Mouse (Mus musculus): ENCODE measurements at regions not wholly inside any gene's neighbourhood (a gene's known extent, or its start where the extent isn't known, plus 50 kb on each side); places are given as distances from the start of the nearest gene placed in this dataset.

DNA sequence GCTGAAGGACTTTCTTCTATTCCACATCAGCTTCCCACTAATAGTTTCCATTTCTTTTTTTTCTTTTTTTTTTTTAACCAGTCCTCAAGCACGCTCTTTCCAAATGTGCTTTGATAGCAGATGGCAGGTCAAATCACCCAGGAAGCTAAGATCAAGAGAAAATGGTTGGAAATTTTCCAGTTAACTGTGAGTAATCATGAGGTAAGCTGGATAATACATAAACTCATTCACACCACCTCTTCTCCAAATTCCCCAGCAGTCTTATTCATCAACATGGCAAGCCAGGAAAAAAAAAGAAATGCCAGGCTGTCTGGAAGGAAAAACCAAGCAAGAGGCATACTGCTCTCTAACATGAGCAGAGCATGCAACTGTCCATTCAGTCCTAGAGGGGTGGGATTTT, 79.8 kb upstream of the Mtap start:
- no peaks in the 10 kb centered on the region for H3K27me3 ChIP-seq (replicated peaks; ENCODE audit: control insufficient read depth, insufficient read depth, low read length)
- no peaks in the 10 kb centered on the region for H3K36me3 ChIP-seq (ENCODE audit: control insufficient read depth, insufficient read depth, low read length)
- 65% methylated on average over 1 of the region's 1 CpGs for WGBS
- no peak overlapping the region for H3K27ac ChIP-seq (ENCODE audit: insufficient read depth, low read depth, low read length)
- DNase-seq, result no peak
- H3K4me1 ChIP-seq (ENCODE audit: control insufficient read depth, insufficient read depth, low read length), result no peaks in the 10 kb centered on the region
- TF ChIP-seq POLR2A (IDR thresholded peaks at IDR 0.05; ENCODE audit: low read depth, low read length), result no peak
- TF ChIP-seq CTCF (conservative IDR thresholded peaks at IDR 0.05; ENCODE audit: insufficient read depth, insufficient read length, low read depth, low read length), result no peak
- H3K4me3 ChIP-seq (ENCODE audit: insufficient read depth, low read depth, low read length), result no peak overlapping the region

GRCm38 (mm10) chr4:89055969-89056368, 81.0 kb upstream of the Mtap start:
- 58% methylated on average over 3 of the region's 3 CpGs for WGBS
- TF ChIP-seq CTCF (conservative IDR thresholded peaks at IDR 0.05; ENCODE audit: insufficient read depth, insufficient read length, low read depth, low read length), result no peak
- TF ChIP-seq POLR2A (IDR thresholded peaks at IDR 0.05; ENCODE audit: low read depth, low read length), result no peak

DNA sequence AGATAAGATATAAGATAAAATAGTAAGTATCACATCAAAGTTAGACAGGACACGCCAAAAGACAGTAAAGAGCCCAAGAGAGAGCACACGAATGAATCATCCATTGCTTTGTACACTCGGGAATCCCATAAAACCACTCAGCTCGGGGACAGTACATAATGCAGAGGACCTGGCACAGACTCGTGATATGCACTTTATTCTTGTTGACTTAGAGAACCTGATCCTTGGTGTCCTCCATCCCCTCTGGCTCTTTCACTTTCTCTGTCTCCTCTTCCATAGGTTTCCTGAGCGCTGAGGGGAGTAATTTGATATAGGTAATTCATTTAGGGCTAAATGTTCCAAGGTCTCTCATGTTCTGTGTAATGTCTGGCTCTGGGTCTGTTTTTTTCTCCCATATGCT, 83.3 kb upstream of the Mtap start:
- H3K36me3 ChIP-seq (ENCODE audit: control insufficient read depth, insufficient read depth, low read length), result no peaks in the 10 kb centered on the region
- WGBS, result 43% methylated on average over 6 of the region's 6 CpGs
- no peak for DNase-seq
- H3K4me3 ChIP-seq (ENCODE audit: insufficient read depth, low read depth, low read length), result no peak overlapping the region
- H3K27ac ChIP-seq (ENCODE audit: insufficient read depth, low read depth, low read length), result no peak overlapping the region
- TF ChIP-seq POLR2A (IDR thresholded peaks at IDR 0.05; ENCODE audit: low read depth, low read length) (no peak), CTCF (conservative IDR thresholded peaks at IDR 0.05; ENCODE audit: insufficient read depth, insufficient read length, low read depth, low read length) (no peak)
- no peaks in the 10 kb centered on the region for H3K4me1 ChIP-seq (ENCODE audit: control insufficient read depth, insufficient read depth, low read length)
- no peaks in the 10 kb centered on the region for H3K27me3 ChIP-seq (replicated peaks; ENCODE audit: control insufficient read depth, insufficient read depth, low read length)

More at GRCm38 (mm10) chr4:89055969-89056368, 81.0 kb upstream of the Mtap start:
- Histone ChIP-seq H3K4me1 (ENCODE audit: control insufficient read depth, insufficient read depth, low read length) (no peaks in the 10 kb centered on the region), H3K36me3 (ENCODE audit: control insufficient read depth, insufficient read depth, low read length) (no peaks in the 10 kb centered on the region), H3K4me3 (ENCODE audit: insufficient read depth, low read depth, low read length) (no peak overlapping the region), H3K27me3 (replicated peaks; ENCODE audit: control insufficient read depth, insufficient read depth, low read length) (no peaks in the 10 kb centered on the region), H3K27ac (ENCODE audit: insufficient read depth, low read depth, low read length) (no peak overlapping the region)
- DNase-seq, result no peak

DNA sequence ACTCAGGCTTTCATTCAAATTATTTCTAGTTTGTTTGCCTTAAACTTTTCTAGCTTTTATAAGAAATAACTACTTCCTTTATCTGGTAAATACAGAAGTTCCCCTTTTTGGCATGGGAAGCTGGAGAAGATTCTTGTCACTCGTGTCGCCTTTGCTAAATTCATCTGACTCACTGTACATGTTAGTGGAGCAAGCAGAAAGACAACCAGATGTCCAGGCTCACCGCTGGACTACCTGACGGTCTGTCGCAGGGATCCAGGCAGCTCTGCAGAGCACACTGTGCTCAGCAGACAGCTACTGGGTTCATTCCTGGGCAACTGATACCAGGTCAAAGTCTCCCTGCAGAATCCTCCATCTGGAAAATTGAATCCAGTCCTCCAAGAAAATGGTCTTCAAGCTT, 85.0 kb upstream of the Mtap start:
- 54% methylated on average over 5 of the region's 5 CpGs for WGBS
- no peaks in the 10 kb centered on the region for H3K27me3 ChIP-seq (replicated peaks; ENCODE audit: control insufficient read depth, insufficient read depth, low read length)
- TF ChIP-seq POLR2A (IDR thresholded peaks at IDR 0.05; ENCODE audit: low read depth, low read length) (no peak), CTCF (conservative IDR thresholded peaks at IDR 0.05; ENCODE audit: insufficient read depth, insufficient read length, low read depth, low read length) (no peak)
- no peaks in the 10 kb centered on the region for H3K4me1 ChIP-seq (ENCODE audit: control insufficient read depth, insufficient read depth, low read length)
- no peak overlapping the region for H3K4me3 ChIP-seq (ENCODE audit: insufficient read depth, low read depth, low read length)
- H3K27ac ChIP-seq (ENCODE audit: insufficient read depth, low read depth, low read length), result no peak overlapping the region
- no peaks in the 10 kb centered on the region for H3K36me3 ChIP-seq (ENCODE audit: control insufficient read depth, insufficient read depth, low read length)
- DNase-seq, result no peak

DNA sequence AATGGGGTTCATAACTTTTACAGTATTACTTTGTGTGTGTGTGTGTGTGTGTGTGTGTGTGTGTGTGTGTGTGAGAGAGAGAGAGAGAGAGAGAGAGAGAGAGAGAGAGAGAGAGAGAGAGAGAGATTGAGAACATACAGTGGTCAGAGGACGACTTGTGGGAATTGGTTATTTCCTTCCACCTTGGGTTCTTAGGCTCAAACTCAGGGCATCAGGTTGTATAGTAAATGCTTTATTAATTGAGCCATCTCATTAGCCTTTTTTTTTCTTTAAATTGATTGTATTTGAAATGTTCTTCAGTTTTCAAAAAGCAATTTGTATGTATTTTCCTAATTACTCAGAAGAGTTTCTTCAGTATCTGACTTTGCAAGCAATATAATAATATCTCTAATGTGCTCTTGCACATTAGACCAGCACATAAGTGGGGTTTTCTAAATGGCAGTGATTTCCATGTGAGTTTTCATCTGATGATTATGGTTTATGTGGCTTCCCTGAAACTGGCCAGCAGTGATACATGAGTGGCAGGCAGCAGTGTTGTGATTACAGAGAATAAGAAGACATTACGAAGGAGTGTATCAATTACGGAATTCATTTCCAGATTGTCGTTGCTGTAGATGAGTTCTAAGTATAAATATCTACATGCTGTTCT, 86.2 kb upstream of the Mtap start:
- Histone ChIP-seq H3K4me1 (ENCODE audit: control insufficient read depth, insufficient read depth, low read length) (no peaks in the 10 kb centered on the region), H3K4me3 (ENCODE audit: insufficient read depth, low read depth, low read length) (no peak overlapping the region), H3K36me3 (ENCODE audit: control insufficient read depth, insufficient read depth, low read length) (no peaks in the 10 kb centered on the region), H3K27me3 (replicated peaks; ENCODE audit: control insufficient read depth, insufficient read depth, low read length) (no peaks in the 10 kb centered on the region), H3K27ac (ENCODE audit: insufficient read depth, low read depth, low read length) (no peak overlapping the region)
- 78% methylated on average over 4 of the region's 4 CpGs for WGBS
- DNase-seq, result no peak
- TF ChIP-seq POLR2A (IDR thresholded peaks at IDR 0.05; ENCODE audit: low read depth, low read length), result no peak
- no peak for TF ChIP-seq CTCF (conservative IDR thresholded peaks at IDR 0.05; ENCODE audit: insufficient read depth, insufficient read length, low read depth, low read length)

DNA sequence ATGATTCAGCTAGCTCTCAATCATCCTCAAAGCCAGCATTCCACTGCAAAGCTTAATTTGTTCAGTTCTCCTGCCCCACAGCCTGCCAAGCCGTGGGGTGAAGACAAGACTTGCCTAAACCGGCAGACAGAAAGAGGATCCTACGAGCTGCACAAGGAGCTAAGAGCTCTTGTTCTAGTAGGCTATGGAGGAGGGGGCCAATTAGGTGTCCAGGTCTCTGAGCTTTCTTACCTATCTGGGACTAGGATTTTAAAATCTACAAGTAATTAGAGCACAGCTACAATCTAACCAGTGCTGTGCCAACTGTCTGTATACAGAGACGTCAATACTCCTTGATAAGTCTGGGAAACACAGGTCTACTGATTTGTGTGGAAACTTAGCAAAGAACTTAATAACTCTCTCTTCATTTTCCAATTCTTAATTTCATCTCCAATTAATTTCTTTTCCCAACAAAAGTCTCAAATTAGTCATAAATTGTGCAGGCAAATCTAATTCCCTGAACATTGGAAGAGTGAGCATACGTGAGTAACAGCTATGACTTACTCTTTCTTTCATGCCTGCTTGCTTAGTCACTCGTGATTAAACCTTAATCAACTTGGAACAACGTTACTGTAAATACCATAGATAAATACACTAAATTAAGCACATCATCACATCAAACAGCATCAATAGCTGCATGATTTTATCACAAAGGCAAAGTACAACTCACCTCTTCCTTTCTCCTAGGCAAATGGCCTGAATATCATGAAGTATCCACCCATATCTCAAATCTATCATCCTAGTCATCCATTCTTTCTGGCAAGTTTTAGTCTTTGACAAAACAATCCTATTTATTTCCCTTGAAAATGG, 87.1 kb upstream of the Mtap start:
- WGBS, result 63% methylated on average over 7 of the region's 7 CpGs
- H3K27ac ChIP-seq (ENCODE audit: insufficient read depth, low read depth, low read length), result no peak overlapping the region
- DNase-seq, result no peak
- H3K4me3 ChIP-seq (ENCODE audit: insufficient read depth, low read depth, low read length), result no peak overlapping the region
- H3K4me1 ChIP-seq (ENCODE audit: control insufficient read depth, insufficient read depth, low read length), result no peaks in the 10 kb centered on the region
- H3K36me3 ChIP-seq (ENCODE audit: control insufficient read depth, insufficient read depth, low read length), result no peaks in the 10 kb centered on the region
- no peak for TF ChIP-seq POLR2A (IDR thresholded peaks at IDR 0.05; ENCODE audit: low read depth, low read length)
- no peak for TF ChIP-seq CTCF (conservative IDR thresholded peaks at IDR 0.05; ENCODE audit: insufficient read depth, insufficient read length, low read depth, low read length)
- H3K27me3 ChIP-seq (replicated peaks; ENCODE audit: control insufficient read depth, insufficient read depth, low read length), result no peaks in the 10 kb centered on the region

- H3K27me3 ChIP-seq (replicated peaks; ENCODE audit: control insufficient read depth, insufficient read depth, low read length), result no peaks in the 10 kb centered on the region
- H3K4me3 ChIP-seq (ENCODE audit: insufficient read depth, low read depth, low read length), result no peak overlapping the region
- no peak for DNase-seq
- H3K36me3 ChIP-seq (ENCODE audit: control insufficient read depth, insufficient read depth, low read length), result no peaks in the 10 kb centered on the region
- H3K27ac ChIP-seq (ENCODE audit: insufficient read depth, low read depth, low read length), result no peak overlapping the region
- H3K4me1 ChIP-seq (ENCODE audit: control insufficient read depth, insufficient read depth, low read length), result no peaks in the 10 kb centered on the region
- TF ChIP-seq POLR2A (IDR thresholded peaks at IDR 0.05; ENCODE audit: low read depth, low read length) (no peak), CTCF (conservative IDR thresholded peaks at IDR 0.05; ENCODE audit: insufficient read depth, insufficient read length, low read depth, low read length) (no peak)
Observed at GRCm38 (mm10) chr4:89044516-89044915, 92.4 kb upstream of the Mtap start.

All from kidney, adult 2 months (tissue).